Mouse (Mus musculus): Measurements from ENCODE around the gene Pdk1.

DNA sequence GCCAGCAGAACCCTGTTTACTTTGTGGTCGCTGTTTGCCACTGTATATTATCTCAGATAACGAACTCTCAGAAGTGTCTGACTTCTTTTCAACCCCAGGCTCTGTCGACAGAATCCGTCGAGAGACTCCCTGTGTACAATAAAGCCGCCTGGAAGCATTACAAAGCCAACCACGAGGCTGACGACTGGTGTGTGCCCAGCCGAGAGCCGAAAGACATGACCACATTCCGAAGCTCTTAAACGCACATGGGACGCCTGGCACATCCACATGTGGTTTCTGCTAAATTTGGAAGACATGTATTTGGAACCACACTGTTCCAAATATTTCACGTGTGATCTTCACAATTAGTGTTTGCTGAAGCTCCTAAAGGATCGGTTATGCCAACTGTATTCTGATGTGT is 26.9 kb downstream of the Pdk1 start:
- no peak for TF ChIP-seq TAL1 (IDR thresholded peaks at IDR 0.05; ENCODE audit: low read length)
- TF ChIP-seq ZC3H11A (IDR thresholded peaks at IDR 0.05; ENCODE audit: low read depth, low read length), result no peak
- no peak for TF ChIP-seq SIN3A (IDR thresholded peaks at IDR 0.05; ENCODE audit: low read length)
- TF ChIP-seq CTCF (IDR thresholded peaks at IDR 0.05 in 2 of 3, conservative IDR thresholded peaks at IDR 0.05 in 1 of 3; ENCODE audit: control insufficient read depth in 1 of 3, insufficient read depth in 1 of 3, low read depth in 2 of 3, low read length in 3 of 3, poor library complexity in 1 of 3, severe bottlenecking in 1 of 3), result no peak
- TF ChIP-seq E2F4 (IDR thresholded peaks at IDR 0.05; ENCODE audit: borderline replicate concordance, low read depth, low read length), result no peak
- no peak for TF ChIP-seq MAFK (IDR thresholded peaks at IDR 0.05; ENCODE audit: borderline replicate concordance, low read depth, low read length)
- no peak for TF ChIP-seq MEF2A (IDR thresholded peaks at IDR 0.05; ENCODE audit: extremely low read depth, insufficient replicate concordance, low read depth, low read length, poor library complexity, severe bottlenecking)
- no peak for TF ChIP-seq ZNF384 (IDR thresholded peaks at IDR 0.05; ENCODE audit: low read depth, low read length)
- no peak for TF ChIP-seq RAD21 (IDR thresholded peaks at IDR 0.05; ENCODE audit: low read depth, low read length)
- TF ChIP-seq USF1 (IDR thresholded peaks at IDR 0.05; ENCODE audit: low read depth, low read length), result no peak

Measured in MEL (cell line).